Mouse (Mus musculus) limb, embryonic 14.5 days (tissue): ENCODE results near the gene Gm12185. TPM values are rescaled to one million over a fixed set of nuclear protein-coding genes. Genes with fewer than 3 reads are reported as not detected.
"Not testable (repeated sequence)": the region's sequence is repeated elsewhere in the genome, so short reads cannot be mapped to it uniquely, and the experiment has no call there.

ENCODE experiments used
- ATAC-seq: fragments of 200-750 bp; cut with Nextera tagmentation; 2 replicates; pipeline ENCODE4 v1.8.0; 2017; ENCODE audit warnings: low read depth, moderate number of reproducible peaks, moderate TSS enrichment; ENCODE audit not compliant: low FRiP score
- DNase-seq: peaks from one replicate; pipeline ENCODE4 v3.0.0-alpha.2; 2015; ENCODE audit warnings: low spot score
- H3K27ac ChIP-seq: fragments of 300-500 bp; sonication (generic); replicated peaks from 2 replicates; pipeline ENCODE4 v1.5.1; 2014; ENCODE audit warnings: low read depth, mild to moderate bottlenecking, low read length, moderate library complexity, mixed read lengths
- H3K27me3 ChIP-seq: fragments of 300-500 bp; sonication (generic); 2 replicates; pipeline ENCODE4 v1.6.1; 2014; ENCODE audit warnings: low read length, mixed read lengths; ENCODE audit not compliant: control insufficient read depth, insufficient read depth
- H3K36me3 ChIP-seq: fragments of 300-500 bp; sonication (generic); 2 replicates; pipeline ENCODE4 v1.6.1; 2014; ENCODE audit warnings: mild to moderate bottlenecking, low read length, moderate library complexity, mixed read lengths; ENCODE audit not compliant: control insufficient read depth, insufficient read depth
- H3K4me1 ChIP-seq: fragments of 300-500 bp; sonication (generic); 2 replicates; pipeline ENCODE4 v1.6.1; 2014; ENCODE audit warnings: antibody characterized with exemption, low read length, mixed read lengths; ENCODE audit not compliant: control insufficient read depth, insufficient read depth
- H3K4me2 ChIP-seq: fragments of 300-500 bp; sonication (generic); replicated peaks from 2 replicates; pipeline ENCODE4 v1.6.1; 2014; ENCODE audit warnings: low read depth, mild to moderate bottlenecking, low read length, moderate library complexity; ENCODE audit not compliant: severe bottlenecking
- H3K4me3 ChIP-seq: fragments of 300-500 bp; sonication (generic); replicated peaks from 2 replicates; pipeline ENCODE4 v1.5.1; 2014; ENCODE audit warnings: low read length
- H3K9ac ChIP-seq: fragments of 300-500 bp; sonication (generic); 2 replicates; pipeline ENCODE4 v1.6.1; 2014; ENCODE audit warnings: mild to moderate bottlenecking, low read depth, low read length, moderate library complexity; ENCODE audit not compliant: severe bottlenecking
- H3K9me3 ChIP-seq: fragments of 300-500 bp; sonication (generic); 2 replicates; pipeline ENCODE4 v1.6.1; 2016; ENCODE audit warnings: low read length; ENCODE audit not compliant: control insufficient read depth
- WGBS: fragments of 180-500 bp; shearing (Covaris S2); extraction: QIAGEN DNeasy Blood & Tissue Kit; methylation state at CpG from one replicate; pipeline ENCODE4 v1.1.7; 2014; 5-methylcytosine and 5-hydroxymethylcytosine counted together
- polyA plus RNA-seq, 2 experiments: library from polyadenylated mRNA; depleted of rRNA in 1 of 2; stranded (reverse) in 1 of 2; unstranded in 1 of 2; fragments of >200 nt; fragmentation: Nextera tagmentation in 1 of 2; extraction: Ambion mirVana in 1 of 2; gene quantifications; 2 replicates each; pipeline versions ENCODE4 v1.2.1 to v1.2.3; 2012 to 2014

The Gm12185 gene
- polyA plus RNA-seq, 2 experiments: 0.04 to 0.06 TPM

DNA sequence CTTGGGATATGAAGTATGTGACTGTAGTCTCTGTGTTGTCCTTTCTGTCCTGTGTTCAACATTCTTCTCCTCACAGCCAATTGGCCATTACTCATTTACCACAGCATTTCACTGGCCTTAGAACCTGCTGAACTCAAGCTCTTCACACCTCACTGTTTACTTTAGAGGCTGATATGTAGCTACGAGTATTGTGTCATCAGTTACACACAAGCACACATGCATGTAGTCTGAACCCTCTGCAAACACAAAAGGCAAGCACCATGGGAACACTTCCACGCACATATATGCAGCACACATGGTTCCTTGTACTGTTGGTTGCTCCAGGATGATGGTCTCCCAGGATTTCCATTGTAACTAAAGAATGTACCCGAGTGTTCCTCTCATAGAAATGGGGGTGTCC is 56.7 kb downstream of the Gm12185 start:
- H3K9ac ChIP-seq, H3K4me1 ChIP-seq, H3K4me3 ChIP-seq, ATAC-seq, DNase-seq, H3K27me3 ChIP-seq, H3K4me2 ChIP-seq, H3K27ac ChIP-seq, H3K9me3 ChIP-seq, H3K36me3 ChIP-seq: not testable (repeated sequence)
- WGBS: no CpG with 5 or more reads among the region's 3 CpGs

- not testable (repeated sequence) for DNase-seq, H3K4me1 ChIP-seq, H3K27me3 ChIP-seq, H3K36me3 ChIP-seq, H3K9ac ChIP-seq, H3K9me3 ChIP-seq, H3K4me3 ChIP-seq, H3K27ac ChIP-seq, ATAC-seq, H3K4me2 ChIP-seq
- WGBS: no CpG with 5 or more reads among the region's 1 CpGs
Observed at GRCm38 (mm10) chr11:48933923-48934322, 58.1 kb downstream of the Gm12185 start.

- not testable (repeated sequence) for DNase-seq, H3K4me3 ChIP-seq, H3K4me1 ChIP-seq, H3K9me3 ChIP-seq, H3K36me3 ChIP-seq, H3K9ac ChIP-seq, H3K4me2 ChIP-seq, H3K27me3 ChIP-seq, ATAC-seq, H3K27ac ChIP-seq
- WGBS: 63% methylated on average over 1 of the region's 1 CpGs
Observed at GRCm38 (mm10) chr11:48933422-48933821, 58.6 kb downstream of the Gm12185 start.

- ATAC-seq, H3K4me1 ChIP-seq: not testable (repeated sequence)
- 81% methylated on average over 1 of the region's 1 CpGs for WGBS
Observed at GRCm38 (mm10) chr11:48928068-48928467, 64.0 kb downstream of the Gm12185 start.

GRCm38 (mm10) chr11:48926437-48926836 is 65.6 kb downstream of the Gm12185 start:
- not testable (repeated sequence) for H3K9ac ChIP-seq, H3K27ac ChIP-seq, H3K9me3 ChIP-seq, DNase-seq, H3K4me1 ChIP-seq, H3K27me3 ChIP-seq, H3K36me3 ChIP-seq, H3K4me2 ChIP-seq, H3K4me3 ChIP-seq, ATAC-seq

More at GRCm38 (mm10) chr11:48928068-48928467, 64.0 kb downstream of the Gm12185 start:
- not testable (repeated sequence) for H3K4me3 ChIP-seq, H3K27ac ChIP-seq, H3K36me3 ChIP-seq, DNase-seq, H3K9me3 ChIP-seq, H3K9ac ChIP-seq, H3K4me2 ChIP-seq, H3K27me3 ChIP-seq

DNA sequence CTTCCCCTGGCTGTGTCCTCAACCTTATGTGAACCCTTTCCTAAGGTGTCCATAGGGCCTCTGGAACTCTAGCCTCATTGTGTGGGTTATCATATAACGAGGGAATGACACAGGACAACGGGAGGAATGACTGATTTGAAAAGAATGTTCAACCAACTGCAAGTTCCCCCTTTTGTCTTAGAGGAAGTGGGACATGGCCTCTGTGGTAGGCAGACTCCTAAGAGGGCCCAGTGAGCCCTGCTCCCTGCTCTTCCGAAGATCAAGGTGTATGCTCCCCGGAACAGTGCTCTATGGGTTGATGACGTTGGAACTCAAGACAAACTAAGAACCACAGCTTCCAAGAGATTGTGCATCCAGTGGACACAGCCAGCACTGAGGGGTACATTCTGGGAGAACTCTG is 68.2 kb downstream of the Gm12185 start:
- not testable (repeated sequence) for H3K4me1 ChIP-seq, DNase-seq, H3K27ac ChIP-seq, H3K9me3 ChIP-seq, H3K9ac ChIP-seq, H3K27me3 ChIP-seq, ATAC-seq, H3K36me3 ChIP-seq, H3K4me2 ChIP-seq, H3K4me3 ChIP-seq
- WGBS: 81% methylated on average over 4 of the region's 5 CpGs
